Comparison of ENCODE assay signal across 24 mouse cellular contexts in genomic region chr1:135948871-135949270, GRCm38 (mm10). TPM values are rescaled to one million over a fixed set of nuclear protein-coding genes. Genes with fewer than 3 reads are reported as not detected.
DNase-seq lines count a peak whose midpoint lies in the region; ATAC-seq and TF ChIP-seq lines count a peak whose summit lies in the region.
"Had no signal": no experiment of that assay in that cellular context is flagged by ENCODE, and none has a peak within 500 bp of the region (broad histone marks: within the 10 kb centered on the region; RNA-seq: fewer than 3 reads in every experiment).

No protein-coding gene starts in this region.

- H3ac ChIP-seq in myocyte (ENCODE audit: control insufficient read depth, insufficient read length), result no peak overlapping the region

- H3K79me2 ChIP-seq in myocyte (ENCODE audit: control insufficient read depth, insufficient read depth), result no peaks in the 10 kb centered on the region

- no peak overlapping the region for H3K4me2 ChIP-seq in limb, embryonic 15.5 days
- H3K4me2 ChIP-seq in myocyte (ENCODE audit: low read depth), result no peak overlapping the region
- H3K4me2 ChIP-seq: embryonic facial prominence, embryonic 12.5 days had no signal

- peaks cover 4% of the 10 kb centered on the region; the same call in 1 of the 2 replicates for H3K27me3 ChIP-seq in limb, embryonic 15.5 days
- peaks cover 8% of the 10 kb centered on the region for H3K27me3 ChIP-seq in limb, embryonic 10.5 days (ENCODE audit: low read depth, poor library complexity, severe bottlenecking)
- H3K27me3 ChIP-seq in myocyte (ENCODE audit: control insufficient read depth, insufficient read depth, insufficient read length), result peaks cover 16% of the 10 kb centered on the region

- WGBS in limb, embryonic 15.5 days, result 53% methylated on average over 2 of the region's 2 CpGs
- 68% methylated on average over 2 of the region's 2 CpGs for WGBS in limb, embryonic 10.5 days

- no peaks in the 10 kb centered on the region for H3K36me3 ChIP-seq in limb, embryonic 15.5 days
- no peaks in the 10 kb centered on the region for H3K36me3 ChIP-seq in limb, embryonic 10.5 days
- H3K36me3 ChIP-seq in myocyte (ENCODE audit: control insufficient read depth, insufficient read depth), result no peaks in the 10 kb centered on the region
- H3K36me3 ChIP-seq: embryonic facial prominence, embryonic 12.5 days; G1E had no signal

- DNase-seq in cerebellum, postnatal 10 days, result peak; percentile 32 to 38
- DNase-seq in cerebellum, postnatal 36 days, result no peak
- DNase-seq in limb, embryonic 10.5 days (ENCODE audit: low spot score), result no peak
- no peak for DNase-seq in right cerebral cortex, postnatal 10 days (ENCODE audit: low spot score in 2 of 2)
- DNase-seq: adrenal gland, adult 8-10 months; adrenal gland, postnatal 14 days; adrenal gland, postnatal 36 days; B cell, adult 2 months; cerebellum, adult 11 months; cerebellum, adult 18-20 months; cerebellum, adult 8-10 months; cerebellum, adult 9-11 months; cerebellum, postnatal 25 days; embryo, embryonic 11 days had no signal

- no peak overlapping the region for H3K9ac ChIP-seq in limb, embryonic 15.5 days
- H3K9ac ChIP-seq: embryonic facial prominence, embryonic 12.5 days had no signal

- no peaks in the 10 kb centered on the region for H3K9me3 ChIP-seq in limb, embryonic 15.5 days
- no peaks in the 10 kb centered on the region for H3K9me3 ChIP-seq in limb, embryonic 10.5 days (replicated peaks)
- H3K9me3 ChIP-seq: embryonic facial prominence, embryonic 12.5 days; G1E had no signal

- H3K27ac ChIP-seq in limb, embryonic 15.5 days, result no peak overlapping the region
- H3K27ac ChIP-seq in limb, embryonic 10.5 days, result no peak overlapping the region
- H3K27ac ChIP-seq: embryonic facial prominence, embryonic 12.5 days had no signal

- peak; percentile 16; the same call in 1 of the 2 replicates for ATAC-seq in limb, embryonic 15.5 days (ENCODE audit: insufficient number of reproducible peaks, low FRiP score, low TSS enrichment, low read depth)
- ATAC-seq: activated CD4-positive, CD25-positive, alpha-beta regulatory T cell, adult 4 months; CD4-positive, CD25-positive, alpha-beta regulatory T cell, adult 4 months; forebrain, embryonic 14.5 days; forebrain, embryonic 16.5 days; Patski had no signal

- H3K4me1 ChIP-seq in limb, embryonic 15.5 days, result 0 out of 2 replicates have a peak, but pooled peaks cover 2% of the 10 kb centered on the region
- H3K4me1 ChIP-seq in limb, embryonic 10.5 days, result 0 out of 2 replicates have a peak, but pooled peaks cover 6% of the 10 kb centered on the region
- H3K4me1 ChIP-seq: embryonic facial prominence, embryonic 12.5 days had no signal

- no peak for TF ChIP-seq POLR2A in myocyte (IDR thresholded peaks at IDR 0.05; ENCODE audit: insufficient read length, low read depth)

- no peak overlapping the region for H3K4me3 ChIP-seq in limb, embryonic 15.5 days
- no peak overlapping the region for H3K4me3 ChIP-seq in limb, embryonic 10.5 days
- H3K4me3 ChIP-seq in myocyte, result no peak overlapping the region
- H3K4me3 ChIP-seq: embryonic facial prominence, embryonic 12.5 days had no signal

TF ChIP-seq in myocyte, 11 proteins besides CTCF, POLR2A, EP300 and RAD21:
- TF ChIP-seq MYOD1 (IDR thresholded peaks at IDR 0.05; ENCODE audit: control insufficient read depth in 1 of 3, insufficient read length in 2 of 3, low read depth in 2 of 3), result peak in 2 of 3 experiments; percentile 78 to 87
- peak; percentile 76 for TF ChIP-seq TCF12 (IDR thresholded peaks at IDR 0.05; ENCODE audit: insufficient read depth, poor library complexity, severe bottlenecking)
- TF ChIP-seq CEBPB (IDR thresholded peaks at IDR 0.05; ENCODE audit: insufficient read depth, poor library complexity, severe bottlenecking), result no peak
- TF ChIP-seq MYOG (IDR thresholded peaks at IDR 0.05; ENCODE audit: control insufficient read depth in 1 of 3, insufficient read depth in 1 of 3, insufficient read length in 2 of 3, low read depth in 2 of 3), result peak in 2 of 3 experiments; percentile 46 to 82
- TF ChIP-seq E2F4 (IDR thresholded peaks at IDR 0.05; ENCODE audit: insufficient read depth), result no peak
- no peak for TF ChIP-seq USF1 (IDR thresholded peaks at IDR 0.05; ENCODE audit: low read depth)

RNA-seq across cellular contexts. Expression of gene Pkp1, which starts 29.9 kb away (rescaled TPM):
- polyA plus RNA-seq in limb, embryonic 15.5 days (2015; fragmentation: Nextera tagmentation; extraction: Ambion mirVana), result 72.6 and 89.7 TPM in 2 replicates
- polyA plus RNA-seq in limb, embryonic 10.5 days (2016; fragmentation: Nextera tagmentation; extraction: Ambion mirVana), result 0.30 and 0.63 TPM in 2 replicates
- 74.8 TPM for polyA plus RNA-seq in myocyte (2012; fragmentation: generic; extraction: Trizol)
- polyA plus RNA-seq: activated CD4-positive, CD25-positive, alpha-beta regulatory T cell, adult 4 months; CD4-positive, CD25-positive, alpha-beta regulatory T cell, adult 4 months; forebrain, embryonic 14.5 days; G1E had no signal

RNA-seq across cellular contexts. Expression of gene Igfn1, which starts 57.3 kb away (rescaled TPM):
- polyA plus RNA-seq in limb, embryonic 15.5 days (2015; fragmentation: Nextera tagmentation; extraction: Ambion mirVana), result 0.09 and 0.14 TPM in 2 replicates
- 0.04 TPM in 1 of 2 replicates, not detected in the other for polyA plus RNA-seq in limb, embryonic 10.5 days (2016; fragmentation: Nextera tagmentation; extraction: Ambion mirVana)
- 7.1 TPM for polyA plus RNA-seq in myocyte (2012; fragmentation: generic; extraction: Trizol)
- polyA plus RNA-seq: activated CD4-positive, CD25-positive, alpha-beta regulatory T cell, adult 4 months; CD4-positive, CD25-positive, alpha-beta regulatory T cell, adult 4 months; forebrain, embryonic 11.5 days; forebrain, embryonic 14.5 days; forebrain, embryonic 16.5 days; Patski had no signal

RNA-seq across cellular contexts. Expression of gene Tmem9, which starts 59.1 kb away (rescaled TPM):
- 176 and 178 TPM in 2 replicates for polyA plus RNA-seq in limb, embryonic 15.5 days (2015; fragmentation: Nextera tagmentation; extraction: Ambion mirVana)
- polyA plus RNA-seq in limb, embryonic 10.5 days (2016; fragmentation: Nextera tagmentation; extraction: Ambion mirVana), result 147 and 162 TPM in 2 replicates
- 127 TPM for polyA plus RNA-seq in myocyte (2012; fragmentation: generic; extraction: Trizol)

Comparison
In these comparisons a context has a peak if more than half of its experiments do, and no peak if none do; other contexts are left out.
1. DNase-seq: peak in cerebellum, postnatal 10 days (2 of 2); none in cerebellum, postnatal 36 days (0 of 2), limb, embryonic 10.5 days (single experiment) and right cerebral cortex, postnatal 10 days (0 of 2).
2. RNA of gene Pkp1, which starts 29.9 kb away (polyA plus RNA-seq): 72.6 to 89.7 TPM in limb, embryonic 15.5 days and 74.8 TPM in myocyte (single experiment); 0.30 to 0.63 TPM in limb, embryonic 10.5 days; every median in the first group is over 10 times any median in the second.